Mouse (Mus musculus): ENCODE measurements around the gene Zbtb2. TPM values are rescaled to one million over a fixed set of nuclear protein-coding genes. Genes with fewer than 3 reads are reported as not detected.

Gene Zbtb2
- polyA plus RNA-seq, 1 experiment from 2014 or later: 5.1 TPM

DNA sequence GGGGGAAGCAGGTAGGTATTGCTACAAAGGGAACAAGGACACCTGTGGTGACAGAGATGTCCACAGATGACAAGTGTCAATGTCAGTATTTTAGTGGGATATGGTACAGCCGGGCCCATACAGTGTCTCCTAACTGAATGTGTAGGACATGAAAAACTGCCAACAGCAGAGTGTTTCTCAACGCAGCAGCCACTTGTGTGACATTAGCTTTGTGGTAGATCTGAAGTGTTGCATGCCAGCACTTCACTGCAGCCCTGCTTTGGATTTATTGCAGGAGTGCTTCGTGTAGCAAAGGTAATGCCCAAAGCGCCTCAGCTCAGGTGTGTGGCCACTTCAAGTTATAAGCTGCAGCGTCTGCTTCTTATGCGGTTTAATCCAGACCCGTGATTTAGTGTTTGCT lies 11.0 kb downstream of the Zbtb2 start:
- Histone ChIP-seq H3K9me3 (ENCODE audit: control insufficient read depth) (no peaks in the 10 kb centered on the region), H3K4me1 (replicated peaks; ENCODE audit: control insufficient read depth, insufficient read depth, low read length) (no peaks in the 10 kb centered on the region), H3K27ac (ENCODE audit: low read depth, low read length) (no peak overlapping the region), H3K4me3 (ENCODE audit: low read depth, low read length) (no peak overlapping the region), H3K27me3 (replicated peaks; ENCODE audit: control insufficient read depth, insufficient read depth, low read length) (no peaks in the 10 kb centered on the region), H3K9ac (ENCODE audit: low read depth, low read length) (no peak overlapping the region), H3K4me2 (replicated peaks; ENCODE audit: low read depth) (no peak overlapping the region), H3K36me3 (ENCODE audit: control insufficient read depth, insufficient read depth) (peaks cover 14% of the 10 kb centered on the region)
- 74% methylated on average over 7 of the region's 7 CpGs for WGBS
- no peak for ATAC-seq
- no peak for TF ChIP-seq CTCF (IDR thresholded peaks at IDR 0.05; ENCODE audit: low read depth)

DNA sequence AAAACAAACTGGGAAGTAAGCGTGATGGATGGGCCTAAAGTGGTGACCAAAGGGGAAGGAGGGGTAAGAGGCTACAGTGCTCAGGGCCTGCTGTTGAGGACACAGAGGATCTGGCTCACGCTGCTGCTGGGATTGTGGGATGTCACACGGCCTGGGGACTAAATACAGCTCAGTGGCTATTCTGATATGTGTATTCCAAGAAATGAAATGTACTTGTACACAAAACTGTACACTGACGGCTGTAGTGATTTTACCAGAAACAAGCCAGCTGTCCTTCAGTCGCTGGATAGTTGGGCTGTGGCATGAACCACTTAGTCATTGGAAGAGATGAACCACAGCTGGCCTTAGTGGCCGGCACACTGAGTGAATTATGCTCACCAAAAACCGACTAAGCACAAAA lies 11.4 kb downstream of the Zbtb2 start:
- no peak overlapping the region for H3K27ac ChIP-seq (ENCODE audit: low read depth, low read length)
- H3K36me3 ChIP-seq (ENCODE audit: control insufficient read depth, insufficient read depth): peaks cover 19% of the 10 kb centered on the region
- no peak overlapping the region for H3K4me2 ChIP-seq (replicated peaks; ENCODE audit: low read depth)
- H3K9ac ChIP-seq (ENCODE audit: low read depth, low read length): no peak overlapping the region
- H3K27me3 ChIP-seq (replicated peaks; ENCODE audit: control insufficient read depth, insufficient read depth, low read length): no peaks in the 10 kb centered on the region
- H3K4me1 ChIP-seq (replicated peaks; ENCODE audit: control insufficient read depth, insufficient read depth, low read length): no peaks in the 10 kb centered on the region
- 60% methylated on average over 7 of the region's 7 CpGs for WGBS
- ATAC-seq: no peak
- no peak for TF ChIP-seq CTCF (IDR thresholded peaks at IDR 0.05; ENCODE audit: low read depth)
- no peaks in the 10 kb centered on the region for H3K9me3 ChIP-seq (ENCODE audit: control insufficient read depth)
- H3K4me3 ChIP-seq (ENCODE audit: low read depth, low read length): no peak overlapping the region

DNA sequence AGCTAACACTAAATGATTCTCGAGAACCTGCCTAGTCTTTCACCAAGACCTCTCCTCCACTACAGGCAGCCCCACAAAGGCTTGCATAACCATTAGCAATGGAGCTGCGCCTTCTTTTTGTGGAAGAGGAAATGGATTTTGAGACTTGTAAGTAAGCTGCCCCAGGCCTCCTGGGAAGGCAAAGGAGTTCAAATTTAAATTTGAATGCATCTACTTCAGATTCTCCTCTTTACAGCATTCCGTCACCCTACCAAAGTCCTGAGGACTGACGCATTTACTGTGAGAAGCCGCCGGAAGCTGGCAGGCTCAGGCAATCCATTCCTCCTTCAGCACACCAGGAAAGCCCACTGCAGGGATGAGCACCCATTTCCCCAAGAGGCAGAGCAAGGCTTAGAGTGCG lies 12.6 kb downstream of the Zbtb2 start:
- Histone ChIP-seq H3K4me1 (replicated peaks; ENCODE audit: control insufficient read depth, insufficient read depth, low read length) (no peaks in the 10 kb centered on the region), H3K4me3 (ENCODE audit: low read depth, low read length) (no peak overlapping the region), H3K9me3 (ENCODE audit: control insufficient read depth) (no peaks in the 10 kb centered on the region), H3K27me3 (replicated peaks; ENCODE audit: control insufficient read depth, insufficient read depth, low read length) (no peaks in the 10 kb centered on the region), H3K36me3 (ENCODE audit: control insufficient read depth, insufficient read depth) (peaks cover 21% of the 10 kb centered on the region), H3K4me2 (replicated peaks; ENCODE audit: low read depth) (no peak overlapping the region), H3K9ac (ENCODE audit: low read depth, low read length) (0 out of 2 replicates have a peak overlapping the region, but pooled peaks have one; percentile 7), H3K27ac (ENCODE audit: low read depth, low read length) (no peak overlapping the region)
- no peak for ATAC-seq
- TF ChIP-seq CTCF (IDR thresholded peaks at IDR 0.05; ENCODE audit: low read depth): no peak
- WGBS: 78% methylated on average over 7 of the region's 7 CpGs

DNA sequence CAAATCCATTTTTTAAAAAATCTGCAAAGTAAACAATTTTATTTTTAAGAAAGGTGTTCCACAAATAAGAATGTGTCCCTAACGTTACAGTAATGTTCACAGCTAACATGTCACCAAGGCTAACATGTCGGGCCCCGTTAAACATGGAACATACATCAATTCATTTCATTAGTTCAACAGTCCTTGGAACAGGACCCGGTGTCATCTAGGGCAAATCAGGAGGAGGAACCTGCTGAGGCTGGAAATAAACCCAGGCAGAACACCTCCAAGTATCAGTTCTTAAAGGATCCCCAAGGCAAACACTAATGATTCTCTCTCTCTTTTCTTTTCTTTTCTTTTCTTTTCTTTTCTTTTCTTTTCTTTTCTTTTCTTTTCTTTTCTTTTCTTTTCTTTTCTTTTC lies 13.2 kb downstream of the Zbtb2 start:
- no peaks in the 10 kb centered on the region for H3K4me1 ChIP-seq (replicated peaks; ENCODE audit: control insufficient read depth, insufficient read depth, low read length)
- no peak overlapping the region for H3K27ac ChIP-seq (ENCODE audit: low read depth, low read length)
- H3K27me3 ChIP-seq (replicated peaks; ENCODE audit: control insufficient read depth, insufficient read depth, low read length): no peaks in the 10 kb centered on the region
- H3K9me3 ChIP-seq (ENCODE audit: control insufficient read depth): no peaks in the 10 kb centered on the region
- H3K9ac ChIP-seq (ENCODE audit: low read depth, low read length): no peak overlapping the region
- H3K36me3 ChIP-seq (ENCODE audit: control insufficient read depth, insufficient read depth): peaks cover 21% of the 10 kb centered on the region
- ATAC-seq: no peak
- no peak overlapping the region for H3K4me2 ChIP-seq (replicated peaks; ENCODE audit: low read depth)
- no peak for TF ChIP-seq CTCF (IDR thresholded peaks at IDR 0.05; ENCODE audit: low read depth)
- no peak overlapping the region for H3K4me3 ChIP-seq (ENCODE audit: low read depth, low read length)
- whole genome bisulfite sequencing: 88% methylated on average over 4 of the region's 4 CpGs

DNA sequence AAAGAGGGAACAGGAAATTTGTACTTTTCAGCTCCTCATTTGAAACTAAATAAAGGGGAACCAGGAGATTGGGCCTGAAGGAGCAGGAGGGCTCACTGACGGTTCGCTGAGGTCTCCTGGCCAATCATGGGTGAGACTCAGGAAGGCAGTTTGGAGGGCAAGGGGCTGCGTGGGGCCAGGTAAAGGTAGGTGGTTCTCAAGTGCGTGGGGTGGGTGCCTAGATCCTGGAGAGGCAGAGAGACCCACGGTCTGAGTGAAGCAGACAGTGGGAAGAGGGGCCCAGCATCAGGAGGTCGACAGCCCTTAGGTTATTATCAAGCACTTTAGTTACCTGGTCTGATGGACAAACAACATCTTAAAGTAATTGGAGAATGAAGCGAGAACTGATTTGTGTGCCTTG lies 13.7 kb downstream of the Zbtb2 start:
- H3K36me3 ChIP-seq (ENCODE audit: control insufficient read depth, insufficient read depth): peaks cover 22% of the 10 kb centered on the region
- no peaks in the 10 kb centered on the region for H3K4me1 ChIP-seq (replicated peaks; ENCODE audit: control insufficient read depth, insufficient read depth, low read length)
- H3K9me3 ChIP-seq (ENCODE audit: control insufficient read depth): no peaks in the 10 kb centered on the region
- no peak overlapping the region for H3K27ac ChIP-seq (ENCODE audit: low read depth, low read length)
- H3K4me3 ChIP-seq (ENCODE audit: low read depth, low read length): no peak overlapping the region
- TF ChIP-seq CTCF (IDR thresholded peaks at IDR 0.05; ENCODE audit: low read depth): no peak
- no peak overlapping the region for H3K9ac ChIP-seq (ENCODE audit: low read depth, low read length)
- ATAC-seq: no peak
- H3K4me2 ChIP-seq (replicated peaks; ENCODE audit: low read depth): no peak overlapping the region
- 93% methylated on average over 7 of the region's 7 CpGs for WGBS
- no peaks in the 10 kb centered on the region for H3K27me3 ChIP-seq (replicated peaks; ENCODE audit: control insufficient read depth, insufficient read depth, low read length)

DNA sequence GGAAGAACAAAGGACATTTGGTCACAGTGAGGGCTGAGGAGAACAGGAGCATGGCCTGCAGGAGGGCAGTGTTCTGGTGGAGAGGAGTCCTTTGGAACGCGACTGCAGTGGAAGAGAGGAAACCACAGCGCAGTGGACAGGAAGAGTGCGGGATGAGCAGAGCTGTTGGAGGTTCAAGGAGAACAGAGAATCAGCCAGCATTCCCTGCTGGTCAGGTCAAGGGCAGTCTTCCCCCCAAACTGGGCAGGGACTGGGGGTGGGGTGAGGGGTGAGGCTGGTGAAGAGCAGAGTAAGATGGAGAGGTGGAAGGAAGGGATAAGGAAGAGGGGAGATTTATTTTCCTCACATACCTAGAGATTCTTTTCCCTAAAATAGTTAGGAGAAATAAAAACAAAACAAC lies 14.3 kb downstream of the Zbtb2 start:
- H3K9me3 ChIP-seq (ENCODE audit: control insufficient read depth): no peaks in the 10 kb centered on the region
- H3K9ac ChIP-seq (ENCODE audit: low read depth, low read length): no peak overlapping the region
- H3K27me3 ChIP-seq (replicated peaks; ENCODE audit: control insufficient read depth, insufficient read depth, low read length): no peaks in the 10 kb centered on the region
- ATAC-seq: no peak
- no peak overlapping the region for H3K27ac ChIP-seq (ENCODE audit: low read depth, low read length)
- 85% methylated on average over 4 of the region's 4 CpGs for WGBS
- no peaks in the 10 kb centered on the region for H3K4me1 ChIP-seq (replicated peaks; ENCODE audit: control insufficient read depth, insufficient read depth, low read length)
- no peak overlapping the region for H3K4me3 ChIP-seq (ENCODE audit: low read depth, low read length)
- H3K4me2 ChIP-seq (replicated peaks; ENCODE audit: low read depth): no peak overlapping the region
- H3K36me3 ChIP-seq (ENCODE audit: control insufficient read depth, insufficient read depth): peaks cover 29% of the 10 kb centered on the region
- no peak for TF ChIP-seq CTCF (IDR thresholded peaks at IDR 0.05; ENCODE audit: low read depth)

DNA sequence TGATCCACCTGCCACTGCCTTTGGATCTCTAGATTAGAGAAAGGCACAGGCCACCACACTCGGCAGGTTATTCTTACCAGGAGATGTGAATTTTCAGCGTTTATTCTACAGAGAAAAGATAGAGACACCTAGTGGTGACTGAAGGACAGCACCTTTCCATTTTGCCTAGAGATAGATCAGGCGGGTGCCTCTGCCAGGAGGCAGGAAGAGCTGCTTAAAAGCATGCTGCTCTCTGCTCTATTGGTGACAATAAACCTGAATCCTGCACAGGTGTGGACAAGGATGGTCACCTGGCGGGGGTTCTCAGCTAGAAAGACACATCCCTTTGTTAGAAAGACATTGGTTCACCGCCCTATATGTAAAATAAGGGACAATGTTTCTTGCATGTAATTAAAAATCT lies 15.9 kb downstream of the Zbtb2 start:
- Histone ChIP-seq H3K4me3 (ENCODE audit: low read depth, low read length) (no peak overlapping the region), H3K4me2 (replicated peaks; ENCODE audit: low read depth) (no peak overlapping the region), H3K36me3 (ENCODE audit: control insufficient read depth, insufficient read depth) (peaks cover 33% of the 10 kb centered on the region), H3K27ac (ENCODE audit: low read depth, low read length) (no peak overlapping the region), H3K9ac (ENCODE audit: low read depth, low read length) (no peak overlapping the region), H3K9me3 (ENCODE audit: control insufficient read depth) (no peaks in the 10 kb centered on the region), H3K4me1 (replicated peaks; ENCODE audit: control insufficient read depth, insufficient read depth, low read length) (no peaks in the 10 kb centered on the region), H3K27me3 (replicated peaks; ENCODE audit: control insufficient read depth, insufficient read depth, low read length) (no peaks in the 10 kb centered on the region)
- TF ChIP-seq CTCF (IDR thresholded peaks at IDR 0.05; ENCODE audit: low read depth): peak; percentile 76
- no peak for ATAC-seq
- WGBS: 50% methylated on average over 5 of the region's 5 CpGs
